Mouse (Mus musculus): ENCODE data around the gene Fibcd1.

DNA sequence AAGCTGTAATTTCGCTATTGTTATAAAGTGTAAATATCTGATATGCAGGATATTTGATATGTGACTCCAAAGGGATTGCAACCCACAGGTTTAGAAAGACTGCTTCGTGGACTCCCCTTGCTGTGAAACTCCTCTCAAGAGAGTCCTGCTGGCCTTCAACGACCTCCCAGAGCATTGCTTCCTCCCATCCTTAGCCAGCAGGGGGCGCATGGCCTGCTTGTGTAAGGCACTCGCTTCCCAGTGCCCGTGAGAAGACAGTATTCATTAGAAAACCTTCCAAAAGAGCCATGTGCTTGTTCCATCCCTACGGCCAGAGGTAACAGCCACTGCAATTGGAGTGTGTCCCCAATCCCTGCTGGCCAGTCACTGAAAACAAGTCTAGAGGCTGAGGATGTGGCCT lies 58.8 kb downstream of the Fibcd1 start:
- TF ChIP-seq CTCF (IDR thresholded peaks at IDR 0.05; ENCODE audit: borderline replicate concordance, insufficient read depth, low read length): peak; percentile 97
- no peak for TF ChIP-seq POLR2A (IDR thresholded peaks at IDR 0.05; ENCODE audit: low read depth, low read length)

Data from embryonic fibroblast, embryonic 13.5 days (primary cell).